Mouse (Mus musculus) erythroblast, embryonic 14.5 days (primary cell): Measurements from ENCODE around the gene BC037034.

Experiments
- GATA1 ChIP-seq: IDR thresholded peaks from 2 replicates; pipeline ENCODE4 v1.6.1; 2012; ENCODE audit warnings: low read length, inconsistent platforms, mixed read lengths
- TAL1 ChIP-seq: IDR thresholded peaks from 3 replicates; pipeline ENCODE4 v1.6.1; 2012; ENCODE audit warnings: low read length, inconsistent platforms, mixed read lengths

- TF ChIP-seq TAL1 (no peak), GATA1 (no peak)
These were observed 16.6 kb upstream of the BC037034 start for GRCm38 (mm10) chr5:138280425-138280768.
